Mouse (Mus musculus): ENCODE measurements around the gene Vwde. TPM values are rescaled to one million over a fixed set of nuclear protein-coding genes. Genes with fewer than 3 reads are reported as not detected.

The Vwde gene
- polyA plus RNA-seq (2014; fragmentation: Nextera tagmentation; extraction: Ambion mirVana) = 0.13 and 0.17 TPM in 2 replicates

- no peak for DNase-seq (ENCODE audit: low spot score)
- Histone ChIP-seq H3K4me3 (replicated peaks; ENCODE audit: low read length) (peak within 1 kb of the TSS; percentile 23), H3K36me3 (replicated peaks; ENCODE audit: control insufficient read depth, insufficient read depth) (no peaks in the 10 kb centered on the region), H3K4me1 (replicated peaks; ENCODE audit: control insufficient read depth, insufficient read depth, low read length) (no peaks in the 10 kb centered on the region), H3K4me2 (replicated peaks) (peak within 1 kb of the TSS; percentile 53), H3K27ac (no peak within 1 kb of the TSS), H3K9me3 (ENCODE audit: control insufficient read depth, low read length) (no peaks in the 10 kb centered on the region), H3K9ac (0 out of 2 replicates have a peak within 1 kb of the TSS, but pooled peaks have one; percentile 11), H3K27me3 (ENCODE audit: control insufficient read depth, insufficient read depth, low read length) (no peaks in the 10 kb centered on the region)
- no peak for ATAC-seq (ENCODE audit: low FRiP score)
- WGBS = 28% methylated on average over 15 of the region's 15 CpGs
Observed at GRCm38 (mm10) chr6:13224596-13225227, at the start of gene Vwde. Gene Vwde, minus strand, starts transcription at chr6:13224965.

DNA sequence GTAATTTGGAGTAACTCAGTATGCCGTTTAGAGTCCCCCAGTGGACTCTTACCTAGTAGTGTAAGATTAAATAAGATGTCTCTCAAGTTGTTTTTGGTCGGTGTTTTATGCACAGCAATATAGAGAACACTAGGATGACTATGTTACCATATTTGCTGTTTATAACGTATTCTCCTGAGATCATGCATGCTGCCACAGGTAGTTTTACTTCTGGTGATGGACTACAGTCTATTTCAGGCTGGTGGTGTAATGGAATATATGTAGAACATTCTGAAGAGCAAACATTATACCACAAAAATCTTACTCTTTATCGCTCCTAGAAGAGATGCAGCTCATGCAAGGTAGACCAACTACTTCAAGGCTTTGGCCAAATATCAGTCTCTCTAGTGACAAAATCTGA lies 30.6 kb upstream of the Vwde start:
- ATAC-seq (ENCODE audit: low FRiP score) (no peak), DNase-seq (ENCODE audit: low spot score) (no peak)
- no peak overlapping the region for H3K4me3 ChIP-seq (replicated peaks; ENCODE audit: low read length)
- H3K9me3 ChIP-seq (ENCODE audit: control insufficient read depth, low read length) = no peaks in the 10 kb centered on the region
- no peak overlapping the region for H3K9ac ChIP-seq
- WGBS = 90% methylated on average over 4 of the region's 4 CpGs
- H3K27ac ChIP-seq = no peak overlapping the region
- H3K4me2 ChIP-seq (replicated peaks) = no peak overlapping the region
- no peaks in the 10 kb centered on the region for H3K27me3 ChIP-seq (ENCODE audit: control insufficient read depth, insufficient read depth, low read length)
- H3K36me3 ChIP-seq (replicated peaks; ENCODE audit: control insufficient read depth, insufficient read depth) = no peaks in the 10 kb centered on the region
- no peaks in the 10 kb centered on the region for H3K4me1 ChIP-seq (replicated peaks; ENCODE audit: control insufficient read depth, insufficient read depth, low read length)

- Histone ChIP-seq H3K27me3 (ENCODE audit: control insufficient read depth, insufficient read depth, low read length) (no peaks in the 10 kb centered on the region), H3K36me3 (replicated peaks; ENCODE audit: control insufficient read depth, insufficient read depth) (no peaks in the 10 kb centered on the region), H3K4me2 (replicated peaks) (no peak overlapping the region), H3K4me3 (replicated peaks; ENCODE audit: low read length) (no peak overlapping the region), H3K27ac (no peak overlapping the region), H3K4me1 (replicated peaks; ENCODE audit: control insufficient read depth, insufficient read depth, low read length) (no peaks in the 10 kb centered on the region), H3K9me3 (ENCODE audit: control insufficient read depth, low read length) (no peaks in the 10 kb centered on the region), H3K9ac (no peak overlapping the region)
- 69% methylated on average over 4 of the region's 4 CpGs for WGBS
- DNase-seq (ENCODE audit: low spot score) = peak; percentile 25
- ATAC-seq (ENCODE audit: low FRiP score) = no peak
Observed at GRCm38 (mm10) chr6:13248317-13248969, 23.7 kb upstream of the Vwde start.

DNA sequence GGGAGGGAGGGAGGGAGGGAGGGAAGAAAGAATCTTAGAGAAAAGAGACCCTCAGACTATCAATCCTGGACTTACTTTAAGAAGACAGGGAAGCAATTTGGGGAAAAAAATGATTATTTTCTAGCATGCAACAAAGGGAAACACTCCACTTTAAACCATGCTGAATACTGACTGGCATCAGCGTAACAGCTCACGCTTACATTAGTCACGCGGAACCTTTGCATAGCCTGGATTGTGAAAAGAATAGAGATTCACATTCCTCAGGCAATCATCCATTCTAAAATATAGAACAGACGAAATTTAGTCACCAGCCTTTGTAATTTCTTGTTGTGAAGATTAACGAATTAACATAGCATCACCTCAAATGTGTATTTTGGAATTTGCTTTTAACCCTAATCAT lies 18.6 kb downstream of the Vwde start:
- Histone ChIP-seq H3K4me1 (replicated peaks; ENCODE audit: control insufficient read depth, insufficient read depth, low read length) (no peaks in the 10 kb centered on the region), H3K27ac (no peak overlapping the region), H3K9me3 (ENCODE audit: control insufficient read depth, low read length) (no peaks in the 10 kb centered on the region), H3K27me3 (ENCODE audit: control insufficient read depth, insufficient read depth, low read length) (no peaks in the 10 kb centered on the region), H3K9ac (no peak overlapping the region), H3K36me3 (replicated peaks; ENCODE audit: control insufficient read depth, insufficient read depth) (no peaks in the 10 kb centered on the region), H3K4me2 (replicated peaks) (no peak overlapping the region), H3K4me3 (replicated peaks; ENCODE audit: low read length) (no peak overlapping the region)
- 49% methylated on average over 6 of the region's 6 CpGs for WGBS
- ATAC-seq (ENCODE audit: low FRiP score) (no peak), DNase-seq (ENCODE audit: low spot score) (no peak)

GRCm38 (mm10) chr6:13197486-13197885 lies 27.3 kb downstream of the Vwde start:
- H3K4me1 ChIP-seq (replicated peaks; ENCODE audit: control insufficient read depth, insufficient read depth, low read length) = no peaks in the 10 kb centered on the region
- DNase-seq (ENCODE audit: low spot score) (no peak), ATAC-seq (ENCODE audit: low FRiP score) (no peak)
- no peaks in the 10 kb centered on the region for H3K9me3 ChIP-seq (ENCODE audit: control insufficient read depth, low read length)
- no peaks in the 10 kb centered on the region for H3K27me3 ChIP-seq (ENCODE audit: control insufficient read depth, insufficient read depth, low read length)
- H3K36me3 ChIP-seq (replicated peaks; ENCODE audit: control insufficient read depth, insufficient read depth) = no peaks in the 10 kb centered on the region
- no peak overlapping the region for H3K4me2 ChIP-seq (replicated peaks)
- WGBS = 95% methylated on average over 3 of the region's 3 CpGs
- no peak overlapping the region for H3K4me3 ChIP-seq (replicated peaks; ENCODE audit: low read length)
- no peak overlapping the region for H3K27ac ChIP-seq
- H3K9ac ChIP-seq = no peak overlapping the region

GRCm38 (mm10) chr6:13186836-13187235 lies 37.9 kb downstream of the Vwde start:
- 83% methylated on average over 11 of the region's 11 CpGs for WGBS
- no peak for ATAC-seq (ENCODE audit: low FRiP score)
- no peaks in the 10 kb centered on the region for H3K27me3 ChIP-seq (ENCODE audit: control insufficient read depth, insufficient read depth, low read length)
- no peak overlapping the region for H3K4me3 ChIP-seq (replicated peaks; ENCODE audit: low read length)
- H3K4me2 ChIP-seq (replicated peaks) = no peak overlapping the region
- no peaks in the 10 kb centered on the region for H3K36me3 ChIP-seq (replicated peaks; ENCODE audit: control insufficient read depth, insufficient read depth)
- no peaks in the 10 kb centered on the region for H3K4me1 ChIP-seq (replicated peaks; ENCODE audit: control insufficient read depth, insufficient read depth, low read length)
- DNase-seq (ENCODE audit: low spot score) = no peak
- H3K27ac ChIP-seq = no peak overlapping the region
- H3K9ac ChIP-seq = no peak overlapping the region
- H3K9me3 ChIP-seq (ENCODE audit: control insufficient read depth, low read length) = no peaks in the 10 kb centered on the region

GRCm38 (mm10) chr6:13180061-13180460 lies 44.7 kb downstream of the Vwde start:
- H3K27me3 ChIP-seq (ENCODE audit: control insufficient read depth, insufficient read depth, low read length) = no peaks in the 10 kb centered on the region
- WGBS = 86% methylated on average over 3 of the region's 3 CpGs
- H3K36me3 ChIP-seq (replicated peaks; ENCODE audit: control insufficient read depth, insufficient read depth) = no peaks in the 10 kb centered on the region
- H3K27ac ChIP-seq = no peak overlapping the region
- H3K4me3 ChIP-seq (replicated peaks; ENCODE audit: low read length) = no peak overlapping the region
- DNase-seq (ENCODE audit: low spot score) = no peak
- no peak for ATAC-seq (ENCODE audit: low FRiP score)
- H3K4me2 ChIP-seq (replicated peaks) = no peak overlapping the region
- H3K9me3 ChIP-seq (ENCODE audit: control insufficient read depth, low read length) = no peaks in the 10 kb centered on the region
- no peak overlapping the region for H3K9ac ChIP-seq
- H3K4me1 ChIP-seq (replicated peaks; ENCODE audit: control insufficient read depth, insufficient read depth, low read length) = no peaks in the 10 kb centered on the region

- Histone ChIP-seq H3K4me2 (replicated peaks) (no peak overlapping the region), H3K9ac (no peak overlapping the region), H3K27me3 (ENCODE audit: control insufficient read depth, insufficient read depth, low read length) (no peaks in the 10 kb centered on the region), H3K4me3 (replicated peaks; ENCODE audit: low read length) (no peak overlapping the region), H3K36me3 (replicated peaks; ENCODE audit: control insufficient read depth, insufficient read depth) (no peaks in the 10 kb centered on the region), H3K27ac (no peak overlapping the region), H3K4me1 (replicated peaks; ENCODE audit: control insufficient read depth, insufficient read depth, low read length) (no peaks in the 10 kb centered on the region), H3K9me3 (ENCODE audit: control insufficient read depth, low read length) (no peaks in the 10 kb centered on the region)
- no peak for ATAC-seq (ENCODE audit: low FRiP score)
- WGBS = 69% methylated on average over 3 of the region's 3 CpGs
- DNase-seq (ENCODE audit: low spot score) = no peak
Observed at GRCm38 (mm10) chr6:13169459-13170150, 55.2 kb downstream of the Vwde start.

DNA sequence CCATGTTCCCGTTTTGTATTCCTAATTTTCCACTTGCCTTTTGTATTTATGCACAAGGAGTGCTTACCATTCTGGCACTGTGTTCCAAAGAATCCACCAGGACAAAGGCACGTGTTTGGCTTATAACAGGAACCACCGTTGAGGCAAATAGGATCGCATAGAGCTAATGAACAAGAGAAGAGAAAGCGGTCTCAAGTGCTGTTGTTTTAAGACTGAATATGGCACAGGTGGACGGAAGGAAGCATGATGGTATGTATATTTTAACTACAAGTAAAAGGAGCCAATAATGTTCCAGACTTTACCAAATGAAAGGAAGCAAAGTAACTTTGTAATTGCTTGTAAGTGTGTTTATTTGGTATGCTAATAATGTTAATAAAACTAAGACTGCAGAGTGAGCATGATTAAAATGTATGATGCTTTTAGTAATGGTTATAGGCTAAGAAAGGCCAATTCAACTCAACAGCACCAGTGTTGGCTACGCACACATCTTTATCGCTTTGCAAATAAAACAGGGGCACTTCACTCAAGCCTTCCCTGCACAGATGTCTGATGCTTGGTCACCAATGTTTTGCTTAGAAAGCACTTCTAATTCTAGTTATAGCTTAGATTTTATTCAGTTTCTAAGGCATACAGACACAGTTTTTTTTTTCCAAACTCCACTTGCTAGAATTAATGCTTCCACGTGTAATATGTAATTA lies 58.4 kb downstream of the Vwde start:
- H3K27ac ChIP-seq = no peak overlapping the region
- no peak for DNase-seq (ENCODE audit: low spot score)
- H3K9ac ChIP-seq = no peak overlapping the region
- H3K4me1 ChIP-seq (replicated peaks; ENCODE audit: control insufficient read depth, insufficient read depth, low read length) = no peaks in the 10 kb centered on the region
- no peaks in the 10 kb centered on the region for H3K36me3 ChIP-seq (replicated peaks; ENCODE audit: control insufficient read depth, insufficient read depth)
- no peaks in the 10 kb centered on the region for H3K27me3 ChIP-seq (ENCODE audit: control insufficient read depth, insufficient read depth, low read length)
- 72% methylated on average over 9 of the region's 9 CpGs for WGBS
- H3K4me2 ChIP-seq (replicated peaks) = no peak overlapping the region
- ATAC-seq (ENCODE audit: low FRiP score) = no peak
- H3K9me3 ChIP-seq (ENCODE audit: control insufficient read depth, low read length) = no peaks in the 10 kb centered on the region
- H3K4me3 ChIP-seq (replicated peaks; ENCODE audit: low read length) = no peak overlapping the region
